Mouse (Mus musculus) ovary, adult 18-20 months (tissue): Measurements from ENCODE around the gene Crisp1.

Source experiments
- DNase-seq: peaks from one replicate; pipeline ENCODE4 v3.0.0; 2022; ENCODE audit warnings: low spot score, mixed read lengths

Gene Crisp1

DNA sequence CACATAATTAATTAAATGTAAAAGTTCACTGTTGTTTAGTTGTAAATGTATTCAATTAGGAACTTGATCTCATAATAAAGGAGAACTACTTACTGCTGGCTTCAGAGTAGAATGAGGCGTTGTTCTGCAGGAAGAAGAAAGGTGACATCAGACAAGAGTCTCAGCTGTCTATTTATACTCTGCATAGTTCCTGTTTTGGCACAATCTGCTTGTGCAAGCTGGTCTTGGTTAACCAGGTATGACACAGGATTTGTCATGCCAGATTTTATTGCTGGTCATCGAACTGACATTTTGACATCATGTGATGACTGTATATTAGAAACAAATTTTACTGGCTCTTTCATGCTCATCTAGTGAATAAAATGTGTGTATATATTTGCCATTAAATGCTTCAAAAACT lies at the start of gene Crisp1:
Gene Crisp1, minus strand, starts transcription at position 146 of the 400 bp plus-strand sequence.
- DNase-seq: no peak

GRCm38 (mm10) chr17:40342497-40343009 lies 23.5 kb upstream of the Crisp1 start:
- DNase-seq: no peak

- DNase-seq: no peak
These were observed 33.6 kb downstream of the Crisp1 start for GRCm38 (mm10) chr17:40285435-40285834.

DNA sequence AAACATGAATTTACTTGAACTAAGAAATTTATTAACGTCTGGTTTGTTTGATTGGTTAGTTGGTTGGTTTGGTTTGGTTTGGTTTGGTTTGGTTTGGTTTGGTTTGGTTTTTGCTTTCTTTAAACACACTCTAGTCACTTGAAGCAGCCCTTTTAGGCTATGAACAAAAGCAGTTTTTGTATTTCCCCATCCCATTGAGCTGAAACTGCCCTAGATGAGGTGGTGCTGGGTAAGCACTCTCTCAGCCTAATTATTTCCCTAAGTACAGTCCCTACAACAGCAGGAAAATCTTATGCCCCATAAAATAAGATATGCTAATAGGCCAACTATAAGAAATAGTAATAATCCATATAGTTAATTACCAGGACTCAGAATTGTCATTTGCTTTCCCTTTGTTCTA lies 43.5 kb downstream of the Crisp1 start:
- DNase-seq: no peak

GRCm38 (mm10) chr17:40274906-40275470 lies 44.0 kb downstream of the Crisp1 start:
- DNase-seq: no peak

DNA sequence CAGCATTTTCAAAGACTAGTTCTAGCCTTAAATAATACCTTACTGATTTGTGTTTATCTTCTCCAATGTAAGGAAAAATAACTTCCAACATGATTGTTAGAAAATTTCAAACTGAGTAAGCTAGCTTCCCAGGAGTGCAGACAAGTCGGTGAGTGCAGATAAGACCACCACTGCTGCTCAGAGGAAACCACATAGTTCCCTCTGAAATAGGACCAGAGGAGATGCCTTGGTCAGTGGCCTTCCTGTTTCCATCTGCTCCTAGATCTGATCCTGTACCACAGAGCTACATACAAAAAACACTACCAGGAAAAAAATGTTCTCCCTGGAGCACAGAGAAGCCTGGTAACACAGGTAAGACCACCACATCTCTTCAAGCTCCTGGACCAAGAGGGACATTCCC lies 66.5 kb downstream of the Crisp1 start:
- no peak for DNase-seq
